Mouse (Mus musculus) limb, embryonic 15.5 days (tissue): ENCODE measurements around the gene Dynlrb1. TPM values are rescaled to one million over a fixed set of nuclear protein-coding genes. Genes with fewer than 3 reads are reported as not detected.

ENCODE experiments used
- ATAC-seq: fragments of 200-750 bp; cut with Nextera tagmentation; 2 replicates; pipeline ENCODE4 v1.8.0; 2017; ENCODE audit warnings: low read depth, moderate TSS enrichment; ENCODE audit not compliant: insufficient number of reproducible peaks, low FRiP score, low TSS enrichment
- H3K27ac ChIP-seq: fragments of 300-500 bp; sonication (generic); 2 replicates; pipeline ENCODE4 v1.5.1; 2015; ENCODE audit warnings: moderate library complexity, mild to moderate bottlenecking, inconsistent platforms
- H3K27me3 ChIP-seq: fragments of 300-500 bp; sonication (generic); 2 replicates; pipeline ENCODE4 v1.6.1; 2015; ENCODE audit warnings: inconsistent platforms
- H3K36me3 ChIP-seq: fragments of 300-500 bp; sonication (generic); 2 replicates; pipeline ENCODE4 v1.6.1; 2015; ENCODE audit warnings: inconsistent platforms
- H3K4me1 ChIP-seq: fragments of 300-500 bp; sonication (generic); 2 replicates; pipeline ENCODE4 v1.6.1; 2015; ENCODE audit warnings: inconsistent platforms
- H3K4me2 ChIP-seq: fragments of 300-500 bp; sonication (generic); 2 replicates; pipeline ENCODE4 v1.6.1; 2015; ENCODE audit warnings: mild to moderate bottlenecking, inconsistent platforms
- H3K4me3 ChIP-seq: fragments of 300-500 bp; sonication (generic); 2 replicates; pipeline ENCODE4 v1.5.1; 2015; ENCODE audit warnings: mild to moderate bottlenecking, inconsistent platforms
- H3K9ac ChIP-seq: fragments of 300-500 bp; sonication (generic); 2 replicates; pipeline ENCODE4 v1.6.1; 2015; ENCODE audit warnings: inconsistent platforms
- H3K9me3 ChIP-seq: fragments of 300-500 bp; sonication (generic); 2 replicates; pipeline ENCODE4 v1.6.1; 2016; ENCODE audit warnings: inconsistent platforms
- WGBS: fragments of 180-500 bp; shearing (Covaris S2); methylation state at CpG from one replicate; pipeline ENCODE4 v1.1.7; 2015; 5-methylcytosine and 5-hydroxymethylcytosine counted together
- polyA plus RNA-seq: library from polyadenylated mRNA; unstranded; fragments of >200 nt; fragmentation: Nextera tagmentation; extraction: Ambion mirVana; gene quantifications from 2 replicates; pipeline ENCODE4 v1.2.1, GENCODE M21; 2015

Dynlrb1 gene
- 443 and 453 TPM in 2 replicates for polyA plus RNA-seq

DNA sequence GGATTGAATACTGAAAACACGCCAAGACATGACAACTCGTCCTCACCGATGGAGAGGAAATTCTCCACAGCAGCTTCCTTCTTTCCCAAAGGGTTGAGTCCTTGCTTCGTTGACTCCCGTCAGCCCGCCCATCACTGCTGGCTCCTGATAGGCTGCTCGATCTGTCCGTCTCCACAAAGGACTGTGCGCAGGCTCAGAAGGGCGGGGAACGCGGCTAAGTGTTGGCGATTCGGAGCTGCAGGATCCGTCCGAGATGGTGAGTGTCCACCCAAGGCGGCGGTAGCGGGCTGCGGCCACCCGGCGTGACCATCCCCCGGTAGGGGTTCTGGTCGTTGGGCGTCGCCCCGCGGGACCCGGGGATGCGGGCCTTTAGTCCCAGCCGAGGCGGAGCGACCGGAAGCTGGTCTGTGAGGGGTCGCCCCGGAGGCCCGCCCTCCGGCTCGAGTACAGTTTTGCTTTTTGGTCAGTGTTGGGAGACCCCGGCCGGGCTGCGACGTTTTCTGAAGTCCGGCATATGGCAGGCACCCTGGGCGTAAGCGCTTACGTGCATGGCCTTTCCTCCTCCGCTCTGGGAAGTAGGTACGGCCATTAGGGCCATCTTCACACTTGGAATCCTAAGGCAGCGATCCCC lies at the start of gene Dynlrb1:
Gene Dynlrb1 (plus strand): TSS at position 172 of the 631 bp plus-strand sequence.
- H3K27ac ChIP-seq, result peak within 1 kb of the TSS; percentile 94
- peak; percentile 96 for ATAC-seq
- H3K9ac ChIP-seq, result peak within 1 kb of the TSS; percentile 96
- peak within 1 kb of the TSS; percentile 79 for H3K4me3 ChIP-seq
- under 1% methylated on average over 50 of the region's 50 CpGs for WGBS
- peaks cover 6% of the 10 kb centered on the region; the same call in 1 of the 2 replicates for H3K36me3 ChIP-seq
- no peaks in the 10 kb centered on the region for H3K27me3 ChIP-seq
- no peaks in the 10 kb centered on the region for H3K9me3 ChIP-seq
- peaks cover 17% of the 10 kb centered on the region for H3K4me1 ChIP-seq
- peak within 1 kb of the TSS; percentile 72 for H3K4me2 ChIP-seq

DNA sequence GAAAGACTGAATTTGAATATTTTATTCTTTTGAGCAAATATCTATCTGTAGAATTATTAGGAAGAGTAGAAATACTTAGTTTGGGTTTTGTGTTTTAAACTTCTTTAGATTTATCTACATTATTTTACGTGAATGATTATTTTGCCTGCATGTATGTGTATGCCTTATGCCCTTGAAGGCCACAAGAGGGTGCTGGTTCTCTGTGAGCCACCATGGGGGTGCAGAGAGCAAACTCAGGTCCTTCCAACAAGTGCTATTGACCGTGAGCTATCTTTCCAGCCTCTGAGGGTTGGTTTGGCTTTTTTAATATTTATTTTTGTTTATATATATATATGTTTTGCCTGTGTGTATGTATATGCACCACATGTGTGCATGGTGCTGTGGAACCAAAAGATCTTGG lies 28.9 kb upstream of the Dynlrb1 start:
- Histone ChIP-seq H3K9me3 (no peaks in the 10 kb centered on the region), H3K27me3 (no peaks in the 10 kb centered on the region), H3K9ac (no peak overlapping the region), H3K4me3 (no peak overlapping the region), H3K4me2 (no peak overlapping the region), H3K36me3 (peaks cover 62% of the 10 kb centered on the region), H3K27ac (no peak overlapping the region), H3K4me1 (no peaks in the 10 kb centered on the region)
- WGBS, result 87% methylated on average over 2 of the region's 2 CpGs
- no peak for ATAC-seq

DNA sequence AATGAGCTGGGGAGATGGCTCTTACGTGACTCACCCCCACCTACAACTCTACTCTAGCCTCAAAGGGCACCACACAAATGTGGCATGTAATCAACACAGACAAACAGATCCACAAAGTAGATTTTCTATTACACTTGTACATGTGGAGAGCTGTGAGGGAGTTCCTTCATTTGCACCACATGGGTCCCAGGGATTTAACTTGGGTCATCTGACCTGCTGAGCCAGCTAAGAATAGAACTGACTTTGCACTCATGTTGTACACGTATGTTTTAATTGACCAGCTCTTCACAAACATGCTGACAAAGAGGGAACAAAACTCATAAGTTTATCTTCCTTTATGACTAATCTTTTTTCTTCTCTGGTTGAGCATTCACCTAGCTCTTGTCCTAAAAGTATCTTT lies 13.2 kb upstream of the Dynlrb1 start:
- WGBS, result 83% methylated on average over 2 of the region's 2 CpGs
- no peak overlapping the region for H3K9ac ChIP-seq

DNA sequence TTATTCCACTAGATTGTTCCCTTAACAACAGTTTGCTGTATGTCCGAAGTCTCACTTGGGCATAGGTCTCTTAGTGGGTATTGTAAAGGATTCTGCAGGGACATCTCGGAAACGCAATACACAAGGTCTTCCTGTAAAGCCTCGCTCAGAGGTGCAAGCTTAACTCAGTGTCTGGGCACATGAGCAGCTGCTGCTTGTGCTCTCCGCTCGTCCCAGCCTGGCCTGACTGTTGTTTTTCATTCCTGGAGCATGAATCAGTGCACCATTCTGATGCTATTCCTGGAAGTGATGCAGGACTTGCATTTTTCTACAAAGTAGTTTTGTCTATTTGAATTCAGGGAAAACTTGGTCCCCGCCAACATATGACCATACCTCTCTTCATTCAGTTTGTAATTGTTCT lies 11.6 kb upstream of the Dynlrb1 start:
- no peak overlapping the region for H3K27ac ChIP-seq
- H3K4me2 ChIP-seq, result no peak overlapping the region
- H3K27me3 ChIP-seq, result no peaks in the 10 kb centered on the region
- peaks cover 76% of the 10 kb centered on the region for H3K36me3 ChIP-seq
- no peaks in the 10 kb centered on the region for H3K4me1 ChIP-seq
- no peak overlapping the region for H3K9ac ChIP-seq
- no peaks in the 10 kb centered on the region for H3K9me3 ChIP-seq
- no peak overlapping the region for H3K4me3 ChIP-seq
- no peak for ATAC-seq
- 91% methylated on average over 7 of the region's 7 CpGs for WGBS

More for the DNA sequence above, 13.2 kb upstream of the Dynlrb1 start:
- no peak overlapping the region for H3K4me2 ChIP-seq
- no peaks in the 10 kb centered on the region for H3K27me3 ChIP-seq
- peaks cover 88% of the 10 kb centered on the region for H3K36me3 ChIP-seq
- H3K9me3 ChIP-seq, result no peaks in the 10 kb centered on the region
- H3K4me1 ChIP-seq, result no peaks in the 10 kb centered on the region
- H3K27ac ChIP-seq, result no peak overlapping the region
- H3K4me3 ChIP-seq, result no peak overlapping the region
- ATAC-seq, result no peak

DNA sequence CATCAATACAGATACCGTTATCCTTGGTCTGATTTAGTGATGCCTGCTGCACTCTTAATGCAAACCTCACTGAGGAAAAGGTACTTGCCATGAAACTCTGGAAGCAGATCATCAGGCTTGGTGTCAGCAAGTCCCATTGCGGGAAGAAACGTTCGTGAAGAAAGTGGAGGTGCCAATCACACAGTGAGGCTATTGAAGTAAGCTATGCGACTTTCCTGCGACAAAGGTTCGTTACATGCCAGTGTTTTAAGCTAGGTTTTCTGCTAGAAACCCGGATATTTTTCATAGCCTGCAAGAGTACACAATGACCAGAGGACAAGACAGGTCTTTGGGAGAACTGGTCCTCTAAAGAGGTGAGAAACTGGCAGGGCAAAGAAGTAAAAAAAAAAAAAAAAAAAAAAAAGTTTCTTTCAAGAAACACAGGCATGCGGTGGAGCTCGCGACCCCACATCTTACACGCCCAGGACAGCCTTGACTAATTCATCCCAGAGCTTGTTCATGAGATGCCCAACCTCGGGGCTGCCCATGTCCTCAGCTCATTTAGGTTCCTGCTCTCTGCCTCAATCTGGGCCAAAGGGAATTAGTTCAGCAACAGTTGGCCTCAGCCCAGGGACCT lies 479 bp upstream of the Dynlrb1 start:
- Histone ChIP-seq H3K27ac (peak overlapping the region; percentile 94), H3K4me3 (peak overlapping the region; percentile 79), H3K4me1 (peaks cover 15% of the 10 kb centered on the region), H3K4me2 (peak overlapping the region; percentile 56), H3K36me3 (peaks cover 4% of the 10 kb centered on the region; the same call in 1 of the 2 replicates), H3K27me3 (no peaks in the 10 kb centered on the region), H3K9me3 (no peaks in the 10 kb centered on the region), H3K9ac (peak overlapping the region; percentile 34; the same call in 1 of the 2 replicates)
- peak; percentile 83 for ATAC-seq
- WGBS, result 4% methylated on average over 13 of the region's 13 CpGs

DNA sequence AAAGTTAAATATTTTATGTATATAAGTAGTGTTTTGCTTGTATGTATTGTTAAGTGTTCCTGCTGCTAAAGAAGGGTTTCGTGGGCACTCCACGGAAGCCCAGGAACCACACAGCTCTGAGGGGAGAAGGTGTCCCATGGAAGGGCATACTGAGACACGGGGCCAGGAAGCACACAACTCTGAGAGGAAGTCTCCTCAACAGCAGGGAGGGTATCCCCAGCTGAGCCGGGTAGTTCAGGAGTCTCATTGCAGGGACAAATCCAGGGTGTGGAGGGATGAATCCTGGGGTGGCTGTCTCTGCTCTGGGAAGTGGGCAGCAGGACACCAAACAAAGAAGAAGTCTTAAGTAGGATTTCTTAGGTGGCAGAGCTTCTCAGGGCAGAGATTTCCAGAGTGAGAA lies 943 bp downstream of the Dynlrb1 start:
- H3K27me3 ChIP-seq, result no peaks in the 10 kb centered on the region
- H3K4me2 ChIP-seq, result peak overlapping the region; percentile 72
- WGBS, result 7% methylated on average over 4 of the region's 4 CpGs
- peaks cover 7% of the 10 kb centered on the region for H3K36me3 ChIP-seq
- peak overlapping the region; percentile 79 for H3K4me3 ChIP-seq
- no peaks in the 10 kb centered on the region for H3K9me3 ChIP-seq
- ATAC-seq, result no peak
- peak overlapping the region; percentile 94; the same call in 1 of the 2 replicates for H3K27ac ChIP-seq
- H3K9ac ChIP-seq, result peak overlapping the region; percentile 96
- H3K4me1 ChIP-seq, result peaks cover 17% of the 10 kb centered on the region

DNA sequence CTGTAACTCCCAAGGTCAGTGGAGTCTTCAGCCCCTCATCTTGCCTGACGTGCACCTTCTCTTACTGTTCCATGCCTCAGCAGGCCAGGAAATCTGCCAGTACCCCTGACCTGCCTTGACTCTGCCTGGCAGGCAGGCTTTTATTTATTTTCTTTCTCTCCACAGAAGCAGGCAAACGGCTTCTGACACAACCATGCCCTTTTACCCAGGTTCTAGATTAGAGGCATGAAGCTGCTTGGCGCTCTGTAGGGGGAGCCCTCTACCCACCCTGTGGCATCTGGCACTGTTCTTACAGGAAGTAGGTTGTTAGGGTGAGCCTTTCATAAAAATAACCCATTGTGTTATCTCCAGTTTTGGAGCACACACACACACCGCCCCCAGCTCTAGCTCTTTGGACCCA lies 4.6 kb downstream of the Dynlrb1 start:
- no peak overlapping the region for H3K4me3 ChIP-seq
- no peaks in the 10 kb centered on the region for H3K27me3 ChIP-seq
- no peak for ATAC-seq
- no peak overlapping the region for H3K27ac ChIP-seq
- H3K4me2 ChIP-seq, result no peak overlapping the region
- H3K9me3 ChIP-seq, result no peaks in the 10 kb centered on the region
- 77% methylated on average over 4 of the region's 4 CpGs for WGBS
- H3K4me1 ChIP-seq, result peaks cover 17% of the 10 kb centered on the region
- peaks cover 44% of the 10 kb centered on the region for H3K36me3 ChIP-seq
- H3K9ac ChIP-seq, result no peak overlapping the region

DNA sequence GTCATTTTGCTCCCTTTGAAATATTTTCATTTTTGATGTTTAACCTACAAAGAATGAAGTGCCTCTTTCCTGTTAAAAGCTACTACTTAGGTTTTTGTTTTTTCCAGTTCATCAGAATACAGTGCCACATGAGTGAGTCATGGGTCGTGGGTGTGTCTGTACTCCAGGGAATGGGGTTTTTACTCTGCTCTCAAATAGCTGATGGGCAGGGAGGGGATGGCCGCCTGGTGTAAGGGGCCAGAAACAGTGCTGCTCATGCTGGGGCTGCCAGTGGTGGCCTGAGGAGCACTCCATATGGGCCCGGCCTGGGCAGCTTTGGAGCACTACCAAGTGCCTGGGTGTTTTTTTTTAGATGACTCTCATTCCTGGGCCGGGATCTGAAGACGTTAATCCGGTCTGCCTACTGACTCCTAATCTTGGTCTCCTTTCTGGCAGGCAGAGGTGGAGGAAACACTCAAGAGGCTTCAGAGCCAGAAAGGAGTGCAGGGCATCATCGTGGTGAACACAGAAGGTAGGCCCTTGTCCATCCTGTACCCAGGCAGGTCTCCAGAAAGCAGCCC lies 6.0 kb downstream of the Dynlrb1 start:
- 77% methylated on average over 7 of the region's 7 CpGs for WGBS

DNA sequence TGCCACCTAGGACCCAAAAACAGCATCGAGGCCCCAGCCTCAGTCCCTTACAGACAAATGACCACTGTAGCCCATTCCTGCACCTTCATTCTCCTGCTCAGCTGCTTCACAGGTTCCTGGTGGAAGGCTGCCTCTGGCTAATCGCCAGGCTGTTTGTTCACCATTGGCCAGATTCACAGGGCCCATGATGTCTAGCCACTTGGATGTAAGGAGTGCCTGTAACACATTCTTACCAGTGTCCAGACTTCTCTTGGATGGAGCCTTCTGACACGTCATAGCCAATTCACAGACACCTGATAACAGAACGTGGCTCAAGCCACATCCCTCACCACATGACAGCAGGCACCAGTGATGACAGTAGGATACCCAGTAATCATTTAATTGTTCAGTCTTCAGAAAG lies 9.9 kb downstream of the Dynlrb1 start:
- ATAC-seq, result no peak
- no peak overlapping the region for H3K9ac ChIP-seq
- no peaks in the 10 kb centered on the region for H3K9me3 ChIP-seq
- no peak overlapping the region for H3K27ac ChIP-seq
- H3K27me3 ChIP-seq, result no peaks in the 10 kb centered on the region
- H3K4me3 ChIP-seq, result no peak overlapping the region
- H3K36me3 ChIP-seq, result peaks cover 90% of the 10 kb centered on the region
- no peak overlapping the region for H3K4me2 ChIP-seq
- H3K4me1 ChIP-seq, result no peaks in the 10 kb centered on the region
- 90% methylated on average over 4 of the region's 4 CpGs for WGBS

More for the DNA sequence above, 6.0 kb downstream of the Dynlrb1 start:
- ATAC-seq, result no peak
- no peak overlapping the region for H3K4me2 ChIP-seq
- 0 out of 2 replicates have a peak overlapping the region, but pooled peaks have one; percentile 22 for H3K27ac ChIP-seq
- no peak overlapping the region for H3K9ac ChIP-seq
- H3K9me3 ChIP-seq, result no peaks in the 10 kb centered on the region
- H3K4me1 ChIP-seq, result peaks cover 15% of the 10 kb centered on the region
- peaks cover 57% of the 10 kb centered on the region for H3K36me3 ChIP-seq
- no peak overlapping the region for H3K4me3 ChIP-seq
- H3K27me3 ChIP-seq, result no peaks in the 10 kb centered on the region

DNA sequence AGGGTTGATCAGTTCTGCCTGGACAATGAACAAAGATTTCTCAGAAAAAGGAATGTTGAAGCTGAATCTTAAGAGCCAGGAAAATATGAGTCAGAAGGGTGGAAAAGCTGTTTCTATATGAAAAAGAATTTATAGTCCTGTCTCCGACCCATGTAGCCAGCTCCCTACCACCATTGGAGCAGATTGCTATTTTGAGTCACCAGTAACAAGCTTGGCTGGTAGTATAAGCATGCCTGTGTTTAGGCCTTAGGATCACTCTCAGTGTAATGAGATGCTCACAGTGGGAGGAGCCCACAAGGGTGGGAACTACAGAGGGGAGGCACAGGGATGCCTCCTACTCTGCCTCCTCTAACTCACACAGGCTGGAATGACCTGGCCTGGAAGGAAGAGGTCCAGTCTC lies 11.9 kb downstream of the Dynlrb1 start:
- Histone ChIP-seq H3K9me3 (no peaks in the 10 kb centered on the region), H3K27me3 (no peaks in the 10 kb centered on the region), H3K36me3 (peaks cover 86% of the 10 kb centered on the region), H3K9ac (no peak overlapping the region), H3K4me1 (no peaks in the 10 kb centered on the region), H3K27ac (peak overlapping the region; percentile 30; the same call in 1 of the 2 replicates), H3K4me3 (no peak overlapping the region), H3K4me2 (no peak overlapping the region)
- no peak; the same call in 1 of the 2 replicates for ATAC-seq
- WGBS, result 69% methylated on average over 1 of the region's 1 CpGs

DNA sequence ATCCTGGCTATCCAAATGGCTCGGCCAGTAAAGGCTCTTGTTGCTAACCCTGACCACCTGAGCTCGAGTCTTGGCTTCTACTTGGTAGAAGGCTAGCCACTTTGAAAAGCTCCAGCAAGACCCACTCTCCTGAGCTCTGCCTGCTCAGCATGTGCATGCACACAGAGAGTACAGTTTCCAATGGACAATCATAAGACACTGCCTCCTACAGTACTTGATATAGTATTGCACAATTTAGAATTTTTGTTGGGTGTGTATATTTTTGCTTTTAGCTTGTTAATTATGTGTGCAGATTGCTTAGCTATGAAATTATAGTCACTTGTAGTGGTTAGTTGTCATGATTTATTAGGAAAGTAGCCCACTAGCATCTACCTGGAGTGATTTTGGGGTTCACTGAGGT lies 12.4 kb downstream of the Dynlrb1 start:
- Histone ChIP-seq H3K9ac (no peak overlapping the region), H3K4me1 (no peaks in the 10 kb centered on the region), H3K27ac (peak overlapping the region; percentile 30; the same call in 1 of the 2 replicates), H3K4me3 (no peak overlapping the region), H3K36me3 (peaks cover 80% of the 10 kb centered on the region), H3K27me3 (no peaks in the 10 kb centered on the region), H3K4me2 (no peak overlapping the region), H3K9me3 (no peaks in the 10 kb centered on the region)
- no peak for ATAC-seq
- 48% methylated on average over 2 of the region's 2 CpGs for WGBS

DNA sequence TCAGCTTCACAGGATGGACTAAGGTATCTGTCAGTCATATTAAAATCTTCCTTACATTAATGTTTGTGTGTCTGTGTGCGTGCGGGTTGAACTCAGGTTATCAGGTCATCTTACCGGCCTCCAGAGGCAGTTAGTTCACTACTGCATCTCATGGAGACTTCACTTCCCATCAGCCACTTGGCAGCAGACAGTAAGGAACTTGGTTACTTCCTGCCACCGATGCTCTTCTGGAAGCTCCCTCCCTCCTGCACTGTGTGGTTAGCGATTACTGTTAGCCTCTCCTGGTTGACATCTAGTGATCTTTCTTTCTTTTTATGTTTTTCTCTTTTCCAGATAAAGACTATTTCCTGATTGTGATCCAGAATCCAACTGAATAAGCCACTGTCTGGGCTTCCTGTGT lies 13.3 kb downstream of the Dynlrb1 start:
- Histone ChIP-seq H3K27ac (no peak overlapping the region), H3K4me1 (no peaks in the 10 kb centered on the region), H3K36me3 (peaks cover 72% of the 10 kb centered on the region), H3K27me3 (no peaks in the 10 kb centered on the region), H3K4me3 (no peak overlapping the region), H3K9me3 (no peaks in the 10 kb centered on the region), H3K9ac (no peak overlapping the region), H3K4me2 (no peak overlapping the region)
- ATAC-seq, result no peak
- WGBS, result 94% methylated on average over 5 of the region's 5 CpGs
